Mouse (Mus musculus) limb, embryonic 12.5 days (tissue): Measurements from ENCODE around the gene Hoxd11. TPM values are rescaled to one million over a fixed set of nuclear protein-coding genes. Genes with fewer than 3 reads are reported as not detected.

Experiments used
- ATAC-seq: fragments of 200-750 bp; cut with Nextera tagmentation; 2 replicates; pipeline ENCODE4 v1.8.0; 2017; ENCODE audit warnings: low read depth, moderate TSS enrichment; ENCODE audit not compliant: insufficient number of reproducible peaks, insufficient read depth, low FRiP score, low TSS enrichment
- H3K27ac ChIP-seq: fragments of 300-500 bp; sonication (generic); 2 replicates; pipeline ENCODE4 v1.5.1; 2016; ENCODE audit warnings: mild to moderate bottlenecking, moderate library complexity
- H3K27me3 ChIP-seq: fragments of 300-500 bp; sonication (generic); 2 replicates; pipeline ENCODE4 v1.6.1; 2016; ENCODE audit warnings: mild to moderate bottlenecking, moderate library complexity
- H3K36me3 ChIP-seq: fragments of 300-500 bp; sonication (generic); 2 replicates; pipeline ENCODE4 v1.6.1; 2016; ENCODE audit warnings: mild to moderate bottlenecking, moderate library complexity
- H3K4me1 ChIP-seq: fragments of 300-500 bp; sonication (generic); replicated peaks from 2 replicates; pipeline ENCODE4 v1.6.1; 2016
- H3K4me2 ChIP-seq: fragments of 300-500 bp; sonication (generic); 2 replicates; pipeline ENCODE4 v1.6.1; 2016; ENCODE audit warnings: mild to moderate bottlenecking, moderate library complexity
- H3K4me3 ChIP-seq: fragments of 300-500 bp; sonication (generic); replicated peaks from 2 replicates; pipeline ENCODE4 v1.5.1; 2016; ENCODE audit warnings: mild to moderate bottlenecking
- H3K9ac ChIP-seq: fragments of 300-500 bp; sonication (generic); replicated peaks from 2 replicates; pipeline ENCODE4 v1.6.1; 2016; ENCODE audit warnings: mild to moderate bottlenecking, moderate library complexity
- H3K9me3 ChIP-seq: fragments of 300-500 bp; sonication (generic); 2 replicates; pipeline ENCODE4 v1.6.1; 2016; ENCODE audit warnings: mild to moderate bottlenecking, moderate library complexity
- WGBS: fragments of 180-500 bp; shearing (Covaris S2); methylation state at CpG from one replicate; pipeline ENCODE4 v1.1.7; 2016; 5-methylcytosine and 5-hydroxymethylcytosine counted together
- polyA plus RNA-seq: library from polyadenylated mRNA; unstranded; fragments of >200 nt; fragmentation: Nextera tagmentation; extraction: Ambion mirVana; gene quantifications from 2 replicates; pipeline ENCODE4 v1.2.1, GENCODE M21; 2016

The Hoxd11 gene
- polyA plus RNA-seq: 55.4 and 62.0 TPM in 2 replicates

DNA sequence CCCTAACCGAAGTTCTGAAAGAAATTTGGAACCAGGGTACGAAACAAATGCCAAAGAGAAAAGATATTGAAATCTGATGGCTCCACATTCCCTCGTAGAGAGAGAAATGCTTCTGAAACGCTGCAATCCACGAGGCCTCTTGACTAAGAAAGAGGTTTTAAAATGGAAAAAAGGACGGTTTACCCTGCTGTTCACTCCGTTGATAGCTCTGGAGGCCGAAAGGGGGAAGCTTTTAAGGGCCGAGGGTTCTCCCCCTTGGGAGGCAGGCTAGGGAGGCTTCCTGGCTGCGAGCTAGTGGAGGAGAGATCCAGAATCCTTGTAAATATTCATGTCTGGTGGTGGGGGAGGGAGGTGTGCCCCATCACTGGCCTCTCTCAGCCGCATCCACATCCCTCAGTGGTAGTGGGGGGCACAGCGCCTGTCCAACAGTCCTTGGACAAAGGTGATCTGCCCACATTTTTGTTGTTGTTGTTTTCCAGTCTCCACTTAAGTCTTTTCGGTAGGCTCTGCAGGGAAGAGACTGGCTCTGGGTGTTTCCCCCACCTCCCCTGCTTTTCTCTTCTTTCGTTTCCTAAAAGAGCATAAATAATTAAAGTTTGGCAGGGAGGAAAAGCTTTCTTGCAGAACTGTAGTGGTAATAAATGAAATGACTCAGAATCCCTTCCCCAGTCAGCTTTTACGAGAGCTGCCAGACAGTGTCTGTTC is at the start of gene Hoxd11:
Hoxd11 (plus strand) TSS at position 667 of the 705 bp plus-strand sequence.
- Histone ChIP-seq H3K4me2 (peak within 1 kb of the TSS; percentile 74), H3K9me3 (no peaks in the 10 kb centered on the region), H3K4me1 (peaks cover 53% of the 10 kb centered on the region), H3K9ac (peak within 1 kb of the TSS; percentile 99), H3K27me3 (peaks cover 72% of the 10 kb centered on the region), H3K27ac (peak within 1 kb of the TSS; percentile 98), H3K4me3 (peak within 1 kb of the TSS; percentile 90), H3K36me3 (peaks cover under 1% of the 10 kb centered on the region; the same call in 1 of the 2 replicates)
- WGBS: 2% methylated on average over 15 of the region's 15 CpGs
- ATAC-seq: no peak

- Histone ChIP-seq H3K27me3 (0 out of 2 replicates have a peak, but pooled peaks cover 4% of the 10 kb centered on the region), H3K4me2 (no peak overlapping the region), H3K9ac (no peak overlapping the region), H3K36me3 (no peaks in the 10 kb centered on the region), H3K4me1 (no peaks in the 10 kb centered on the region), H3K27ac (no peak overlapping the region), H3K4me3 (no peak overlapping the region), H3K9me3 (peaks cover 6% of the 10 kb centered on the region; the same call in 1 of the 2 replicates)
- 67% methylated on average over 4 of the region's 4 CpGs for WGBS
- no peak for ATAC-seq
These were observed 43.9 kb upstream of the Hoxd11 start for GRCm38 (mm10) chr2:74635412-74635811.

DNA sequence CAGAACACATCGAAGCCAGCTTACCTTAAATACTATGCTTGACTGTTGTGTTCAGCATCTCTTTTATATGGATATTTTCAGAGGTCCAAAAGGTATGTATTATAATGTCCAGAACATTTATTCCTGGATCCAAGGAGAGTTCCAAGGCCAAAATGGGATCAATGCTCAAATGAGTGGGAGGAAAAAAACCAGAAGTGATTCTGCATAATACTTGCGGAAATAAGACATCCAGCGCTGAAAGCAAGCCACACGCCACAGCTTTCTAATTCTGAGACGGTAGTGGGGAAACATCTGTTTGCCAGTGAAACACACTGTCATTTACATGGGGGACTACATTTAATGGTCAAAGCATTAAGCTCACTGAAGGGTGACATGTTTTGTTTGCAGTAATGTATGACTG is 36.9 kb upstream of the Hoxd11 start:
- no peak overlapping the region for H3K4me2 ChIP-seq
- H3K27me3 ChIP-seq: peaks cover 39% of the 10 kb centered on the region
- no peak for ATAC-seq
- 60% methylated on average over 5 of the region's 5 CpGs for WGBS
- H3K4me3 ChIP-seq: no peak overlapping the region
- no peak overlapping the region for H3K27ac ChIP-seq
- peaks cover 3% of the 10 kb centered on the region for H3K4me1 ChIP-seq
- H3K36me3 ChIP-seq: no peaks in the 10 kb centered on the region
- no peaks in the 10 kb centered on the region for H3K9me3 ChIP-seq
- H3K9ac ChIP-seq: no peak overlapping the region

- Histone ChIP-seq H3K4me2 (no peak overlapping the region), H3K36me3 (no peaks in the 10 kb centered on the region), H3K9ac (no peak overlapping the region), H3K27me3 (peaks cover 65% of the 10 kb centered on the region), H3K4me3 (no peak overlapping the region), H3K27ac (no peak overlapping the region), H3K9me3 (no peaks in the 10 kb centered on the region), H3K4me1 (peaks cover 32% of the 10 kb centered on the region)
- 79% methylated on average over 3 of the region's 3 CpGs for WGBS
- no peak for ATAC-seq
These were observed 33.7 kb upstream of the Hoxd11 start for GRCm38 (mm10) chr2:74645631-74646030.

DNA sequence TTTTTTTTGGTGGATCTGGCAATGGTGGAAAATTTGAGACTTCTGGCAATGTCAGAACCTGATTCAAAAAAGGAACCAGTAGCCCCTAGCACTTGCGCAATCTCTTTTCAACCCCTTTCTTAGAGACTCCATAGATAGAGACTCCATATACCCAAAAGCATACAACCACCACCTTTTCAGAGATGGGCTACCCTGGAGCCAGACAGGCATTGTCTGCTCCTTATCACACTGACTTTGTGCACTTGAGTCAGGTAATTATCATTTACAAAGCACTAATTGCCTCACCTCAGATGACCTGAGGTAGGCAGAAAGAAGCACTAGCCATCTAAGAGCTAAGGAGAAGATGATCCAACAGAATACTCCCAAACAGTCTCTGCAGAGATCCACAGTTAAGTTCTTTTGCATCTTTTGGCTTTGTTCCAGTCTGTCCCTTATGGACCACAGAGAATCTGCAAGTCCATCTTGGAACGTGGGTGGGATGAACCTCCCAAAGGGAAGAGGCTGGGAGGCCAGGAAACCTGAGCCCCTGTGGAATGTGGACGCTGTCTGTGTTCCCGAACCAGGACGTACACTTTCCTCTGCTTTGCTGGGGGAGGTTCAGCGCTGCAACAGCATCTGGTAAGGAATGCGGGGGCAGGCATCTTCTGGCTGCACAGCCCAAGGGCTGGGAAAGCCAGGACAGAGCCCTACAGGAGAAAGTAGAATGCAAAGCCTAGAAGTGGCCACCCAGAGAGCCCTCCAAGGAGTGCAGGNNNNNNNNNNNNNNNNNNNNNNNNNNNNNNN is 32.1 kb upstream of the Hoxd11 start:
- no peak for ATAC-seq
- H3K9ac ChIP-seq: no peak overlapping the region
- no peaks in the 10 kb centered on the region for H3K9me3 ChIP-seq

GRCm38 (mm10) chr2:74652996-74653340 is 26.4 kb upstream of the Hoxd11 start:
- no peak for ATAC-seq
- Histone ChIP-seq H3K4me2 (no peak overlapping the region), H3K4me3 (no peak overlapping the region), H3K36me3 (0 out of 2 replicates have a peak, but pooled peaks cover 8% of the 10 kb centered on the region), H3K4me1 (peaks cover 44% of the 10 kb centered on the region), H3K27ac (no peak overlapping the region), H3K27me3 (peaks cover 76% of the 10 kb centered on the region), H3K9me3 (no peaks in the 10 kb centered on the region), H3K9ac (no peak overlapping the region)
- WGBS: 36% methylated on average over 2 of the region's 2 CpGs

More for the DNA sequence above, 32.1 kb upstream of the Hoxd11 start:
- peaks cover 76% of the 10 kb centered on the region for H3K27me3 ChIP-seq
- peaks cover 34% of the 10 kb centered on the region for H3K4me1 ChIP-seq
- 18% methylated on average over 7 of the region's 7 CpGs for WGBS
- no peaks in the 10 kb centered on the region for H3K36me3 ChIP-seq
- H3K27ac ChIP-seq: no peak overlapping the region
- no peak overlapping the region for H3K4me3 ChIP-seq
- peak overlapping the region; percentile 44 for H3K4me2 ChIP-seq

DNA sequence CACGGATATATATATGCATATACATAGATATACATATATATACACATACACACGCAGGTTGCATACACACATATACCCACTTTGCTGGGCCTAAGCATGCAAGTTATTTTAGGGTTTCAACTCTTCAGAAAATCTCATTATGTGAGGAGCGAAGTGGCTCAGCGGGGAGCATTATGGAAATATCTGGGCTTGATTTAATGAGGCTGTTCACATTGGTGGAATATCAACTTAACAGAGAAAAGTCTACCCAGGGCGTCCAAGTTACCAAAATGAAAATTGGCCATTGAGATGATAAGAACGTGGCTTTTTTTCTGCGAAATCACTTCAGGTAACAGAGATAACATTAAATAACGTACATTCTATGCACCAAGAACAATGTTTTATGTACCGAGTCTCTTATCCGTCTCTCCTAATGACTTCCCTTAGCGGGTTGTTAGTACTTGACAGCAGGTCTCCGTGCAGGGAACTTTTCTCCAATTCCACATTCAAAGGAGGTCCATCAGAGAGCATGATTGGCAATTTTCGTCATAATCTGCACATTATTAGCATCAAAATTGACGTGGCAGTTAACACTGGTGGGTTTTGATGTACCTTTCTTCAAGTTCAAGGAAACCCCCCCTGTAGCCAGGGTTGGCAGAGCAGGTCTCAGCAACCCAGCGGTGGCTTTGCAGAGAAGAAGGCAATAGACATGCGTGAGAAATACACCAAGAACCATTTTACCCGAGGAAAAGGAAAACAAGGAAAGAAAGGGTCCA is 25.4 kb upstream of the Hoxd11 start:
- Histone ChIP-seq H3K9ac (peak overlapping the region; percentile 93), H3K4me1 (peaks cover 40% of the 10 kb centered on the region), H3K27me3 (peaks cover 72% of the 10 kb centered on the region), H3K9me3 (no peaks in the 10 kb centered on the region), H3K4me3 (peak overlapping the region; percentile 57), H3K36me3 (0 out of 2 replicates have a peak, but pooled peaks cover 8% of the 10 kb centered on the region), H3K4me2 (peak overlapping the region; percentile 70), H3K27ac (peak overlapping the region; percentile 92)
- ATAC-seq: no peak
- 11% methylated on average over 17 of the region's 17 CpGs for WGBS

- peaks cover 33% of the 10 kb centered on the region for H3K4me1 ChIP-seq
- ATAC-seq: no peak
- peak overlapping the region; percentile 93 for H3K9ac ChIP-seq
- H3K4me2 ChIP-seq: peak overlapping the region; percentile 70
- no peaks in the 10 kb centered on the region for H3K9me3 ChIP-seq
- H3K36me3 ChIP-seq: 0 out of 2 replicates have a peak, but pooled peaks cover 8% of the 10 kb centered on the region
- peak overlapping the region; percentile 57 for H3K4me3 ChIP-seq
- WGBS: 5% methylated on average over 20 of the region's 20 CpGs
- H3K27me3 ChIP-seq: peaks cover 68% of the 10 kb centered on the region
- H3K27ac ChIP-seq: peak overlapping the region; percentile 92
These were observed 24.5 kb upstream of the Hoxd11 start for GRCm38 (mm10) chr2:74654743-74655419.

DNA sequence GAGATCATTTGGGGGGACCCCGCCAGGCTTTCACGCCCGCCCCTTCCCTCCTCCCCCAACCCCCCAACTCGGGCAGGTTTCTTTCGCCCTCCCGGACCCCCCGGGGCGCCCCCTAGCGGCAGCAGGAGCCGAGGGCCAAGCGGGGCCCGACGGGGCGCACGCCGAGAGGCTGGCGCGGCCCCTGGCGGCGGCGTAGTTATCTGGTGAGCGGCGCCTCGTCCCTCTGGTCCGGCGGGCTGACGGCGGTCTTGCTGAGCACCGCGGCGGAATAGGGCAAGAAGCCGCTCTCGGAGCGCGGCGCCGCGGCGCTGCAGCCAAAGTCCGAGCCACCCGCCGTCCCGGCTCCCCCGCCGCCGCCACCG is 24.0 kb upstream of the Hoxd11 start:
- Histone ChIP-seq H3K9me3 (no peaks in the 10 kb centered on the region), H3K9ac (peak overlapping the region; percentile 93), H3K4me1 (peaks cover 28% of the 10 kb centered on the region), H3K27me3 (peaks cover 65% of the 10 kb centered on the region), H3K4me3 (peak overlapping the region; percentile 57), H3K36me3 (0 out of 2 replicates have a peak, but pooled peaks cover 8% of the 10 kb centered on the region), H3K27ac (peak overlapping the region; percentile 92), H3K4me2 (peak overlapping the region; percentile 70)
- no peak for ATAC-seq
- WGBS: under 1% methylated on average over 33 of the region's 47 CpGs

- Histone ChIP-seq H3K9ac (peak overlapping the region; percentile 93), H3K4me1 (peaks cover 27% of the 10 kb centered on the region), H3K27me3 (peaks cover 67% of the 10 kb centered on the region), H3K4me2 (peak overlapping the region; percentile 70), H3K9me3 (no peaks in the 10 kb centered on the region), H3K4me3 (peak overlapping the region; percentile 57), H3K27ac (peak overlapping the region; percentile 92), H3K36me3 (0 out of 2 replicates have a peak, but pooled peaks cover 8% of the 10 kb centered on the region)
- 0 out of 2 replicates have a peak, but pooled peaks have one; percentile 38 for ATAC-seq
- WGBS: under 1% methylated on average over 64 of the region's 69 CpGs
These were observed 23.3 kb upstream of the Hoxd11 start for GRCm38 (mm10) chr2:74655821-74656631.
